Mouse (Mus musculus) heart, adult 11 months (tissue): ENCODE measurements around the gene Ube2j1.

ENCODE experiments used
- DNase-seq: peaks from one replicate; pipeline ENCODE4 v3.0.0; 2022

The Ube2j1 gene

GRCm38 (mm10) chr4:33018361-33018999 lies 12.7 kb upstream of the Ube2j1 start:
- DNase-seq, result peak; percentile 96

- DNase-seq, result peak; percentile 73
Observed at GRCm38 (mm10) chr4:33024420-33024819, 6.8 kb upstream of the Ube2j1 start.

DNA sequence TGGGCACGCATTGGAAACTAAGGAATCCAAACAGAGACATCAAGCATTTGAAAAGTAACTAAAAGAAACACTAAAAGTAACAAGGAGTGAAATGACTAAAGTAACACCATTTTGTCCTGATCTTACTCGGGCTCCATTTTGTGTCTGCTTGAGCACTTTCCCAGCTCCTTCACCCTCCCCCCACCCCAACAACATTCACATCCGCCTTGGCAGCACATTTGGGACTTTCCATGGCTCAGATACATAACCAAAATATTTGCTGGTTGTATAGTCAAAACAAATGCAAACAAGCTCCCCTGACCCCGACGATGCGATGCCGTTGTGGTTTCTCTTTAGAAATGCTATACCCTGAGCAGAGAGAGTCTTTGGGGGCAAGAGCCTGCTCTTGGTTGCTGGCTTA lies 2.1 kb upstream of the Ube2j1 start:
- peak; percentile 71 for DNase-seq

- peak; percentile 90 for DNase-seq
Observed at GRCm38 (mm10) chr4:33030264-33031194, 687 bp upstream of the Ube2j1 start.

GRCm38 (mm10) chr4:33032045-33032444 lies 829 bp downstream of the Ube2j1 start:
- DNase-seq, result no peak

GRCm38 (mm10) chr4:33033515-33033914 lies 2.3 kb downstream of the Ube2j1 start:
- DNase-seq, result no peak

DNA sequence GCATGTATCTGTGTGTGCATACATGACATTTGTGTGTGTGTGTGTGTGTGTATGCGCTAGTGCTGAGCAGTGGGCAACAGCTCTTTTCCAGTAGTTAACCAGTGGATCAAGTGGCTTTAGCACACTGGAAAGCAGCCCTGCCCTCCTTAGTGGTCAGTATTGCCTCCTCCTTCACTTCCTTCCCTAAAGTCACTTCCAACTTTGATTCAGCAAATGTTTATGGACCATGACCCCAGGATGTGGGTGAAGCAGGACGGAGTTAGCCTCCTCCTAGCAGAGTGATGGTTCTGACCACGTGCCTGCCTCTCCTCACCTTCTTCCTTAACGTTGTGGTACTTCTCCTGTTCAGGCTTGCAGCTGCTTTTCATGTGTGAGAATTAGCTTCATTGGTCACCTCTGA lies 8.6 kb downstream of the Ube2j1 start:
- peak; percentile 85 for DNase-seq

DNA sequence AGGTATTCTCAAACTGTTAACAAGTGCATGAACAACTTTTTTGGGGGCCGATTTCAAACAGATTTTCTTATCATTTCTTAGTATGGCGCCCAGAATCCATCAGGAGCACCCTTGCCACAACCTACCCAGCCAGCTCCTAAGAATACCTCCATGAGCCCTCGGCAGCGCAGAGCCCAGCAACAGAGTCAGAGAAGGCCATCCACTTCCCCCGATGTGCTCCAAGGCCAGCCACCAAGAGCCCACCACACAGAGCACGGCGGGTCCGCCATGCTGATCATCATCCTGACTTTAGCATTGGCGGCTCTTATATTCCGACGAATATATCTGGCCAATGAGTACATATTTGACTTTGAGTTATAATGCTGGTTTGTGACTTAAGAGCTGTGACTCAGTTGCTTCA lies 18.4 kb downstream of the Ube2j1 start:
- DNase-seq, result peak; percentile 86

- DNase-seq, result no peak
Observed at GRCm38 (mm10) chr4:33052055-33052454, 20.8 kb downstream of the Ube2j1 start.

GRCm38 (mm10) chr4:33052650-33053049 lies 21.4 kb downstream of the Ube2j1 start:
- no peak for DNase-seq

- DNase-seq, result peak; percentile 63
Observed at GRCm38 (mm10) chr4:33054426-33054825, 23.2 kb downstream of the Ube2j1 start.

DNA sequence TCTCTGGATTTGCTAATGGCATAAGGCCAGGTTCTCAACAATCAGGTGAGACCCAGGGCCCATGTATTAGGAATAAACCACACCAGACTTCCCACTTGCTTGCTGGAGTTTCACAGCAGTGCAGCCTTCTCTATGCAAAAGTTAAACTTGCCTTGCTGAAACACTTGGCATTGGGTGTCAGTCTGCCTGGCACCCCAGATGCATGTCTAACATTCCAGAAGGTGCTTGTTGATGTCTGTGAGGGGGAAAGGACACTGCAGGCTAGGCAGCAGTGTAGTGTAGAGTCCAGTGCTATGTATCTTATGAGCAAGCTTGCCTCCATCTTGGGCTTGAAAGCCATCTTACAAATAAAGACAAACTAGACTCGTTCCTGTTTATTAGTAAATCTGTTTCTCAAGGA lies 25.1 kb downstream of the Ube2j1 start:
- no peak for DNase-seq

DNA sequence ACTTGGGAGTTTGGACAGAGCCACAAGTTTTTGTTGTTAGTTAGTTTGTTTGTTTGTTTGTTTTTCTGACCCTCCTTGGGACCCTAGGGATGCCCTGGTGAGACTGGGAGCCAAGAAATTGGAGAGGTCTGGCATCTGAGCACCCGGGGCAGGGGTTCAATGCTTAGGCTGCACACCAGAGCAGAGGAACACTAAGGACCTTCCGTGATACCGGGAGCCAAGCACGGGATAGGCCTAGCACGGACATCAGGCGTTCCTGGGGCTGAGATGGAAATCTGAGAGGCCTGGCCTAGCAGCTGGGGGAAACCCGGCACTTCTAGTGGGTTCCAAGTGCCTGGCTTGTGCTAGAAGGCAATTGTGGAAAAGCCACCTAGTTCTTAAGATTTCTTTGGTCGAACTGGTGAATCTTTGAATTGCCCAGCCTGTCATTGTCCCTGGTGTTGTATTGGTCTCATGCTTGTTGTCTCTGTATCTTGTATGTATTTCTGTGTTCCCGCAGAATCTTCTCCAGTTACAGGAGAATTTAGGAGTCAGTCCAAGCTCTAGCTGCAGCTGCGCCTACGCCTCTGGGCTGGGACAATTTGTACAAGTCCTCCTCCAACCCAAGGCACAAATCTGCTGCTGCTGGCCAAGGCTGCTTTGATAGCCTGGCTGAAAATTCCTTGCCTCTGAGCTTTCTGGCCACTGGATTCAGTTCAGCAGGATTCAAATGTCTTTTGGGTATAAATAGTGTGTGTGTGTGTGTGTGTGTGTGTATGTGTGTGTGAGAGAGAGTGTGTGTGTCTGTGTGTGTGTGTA lies 26.9 kb downstream of the Ube2j1 start:
- peak; percentile 99 for DNase-seq

- peak; percentile 81 for DNase-seq
Observed at GRCm38 (mm10) chr4:33061158-33061557, 29.9 kb downstream of the Ube2j1 start.

GRCm38 (mm10) chr4:33062981-33063380 lies 31.8 kb downstream of the Ube2j1 start, which contains the start of gene Gabrr2:
Gene Gabrr2 (plus strand): TSS chr4:33062999.
- DNase-seq, result peak; percentile 93

- DNase-seq, result peak; percentile 69
Observed at GRCm38 (mm10) chr4:33064986-33065385, 33.8 kb downstream of the Ube2j1 start.

GRCm38 (mm10) chr4:33066223-33066960 lies 35.2 kb downstream of the Ube2j1 start:
- peak; percentile 70 for DNase-seq

DNA sequence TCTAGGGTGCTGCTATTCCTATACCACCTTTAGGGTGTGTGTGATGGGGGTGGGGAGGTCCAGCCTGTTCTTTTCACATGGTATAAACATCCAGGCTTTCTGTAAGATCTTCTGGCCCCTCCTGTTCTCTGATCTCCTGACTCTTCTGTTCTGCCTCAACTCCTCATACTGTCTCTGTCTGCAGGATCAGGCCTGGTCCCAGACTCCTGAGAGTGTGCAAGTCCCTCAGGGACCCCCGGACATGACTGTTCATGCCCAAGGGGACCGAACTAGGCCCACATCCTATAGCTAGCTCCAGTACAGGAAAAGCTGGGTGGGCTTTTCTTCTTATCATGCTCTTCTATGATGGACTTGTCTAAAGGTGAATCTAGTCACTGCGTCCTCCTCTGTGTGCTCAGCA lies 36.1 kb downstream of the Ube2j1 start:
- DNase-seq, result peak; percentile 70

- DNase-seq, result peak; percentile 55
Observed at GRCm38 (mm10) chr4:33067826-33068225, 36.6 kb downstream of the Ube2j1 start.

DNA sequence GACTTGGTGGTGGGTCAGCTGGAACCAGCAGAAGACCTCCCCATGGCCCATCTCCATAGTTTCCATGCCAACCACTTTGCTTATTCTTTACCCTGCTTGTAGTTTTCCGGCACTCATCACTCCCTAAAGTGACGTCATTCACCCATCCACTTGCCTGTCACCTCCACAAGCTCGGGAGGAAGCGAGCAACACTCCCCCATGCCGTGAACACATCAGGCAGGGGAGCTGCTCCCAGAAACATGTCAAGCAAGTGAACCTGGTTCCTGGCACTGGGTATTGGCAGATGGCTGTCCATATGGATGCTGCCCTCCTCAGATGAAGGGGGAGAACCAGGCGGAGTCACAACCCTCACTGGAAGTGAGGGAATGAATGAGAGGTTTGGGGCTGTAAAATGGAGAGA lies 37.7 kb downstream of the Ube2j1 start:
- peak; percentile 84 for DNase-seq

DNA sequence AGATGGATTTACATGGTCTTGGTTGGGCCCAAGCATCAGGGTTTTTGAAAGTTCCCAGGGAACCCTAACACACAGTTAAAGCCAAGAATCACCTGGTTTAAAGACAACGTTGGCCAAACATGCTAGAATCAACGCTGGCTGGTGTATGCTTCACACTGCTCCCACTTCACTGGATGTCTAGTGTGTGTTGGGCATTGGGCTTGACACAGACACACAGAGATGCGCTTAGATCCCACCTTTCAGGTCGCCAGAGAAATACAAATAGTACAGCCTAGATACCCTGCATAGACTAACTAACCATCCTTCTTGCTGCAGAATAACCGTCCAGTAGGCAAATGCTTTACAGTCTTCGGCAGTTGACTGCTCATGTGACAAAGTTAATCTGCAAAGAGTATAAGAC lies 39.1 kb downstream of the Ube2j1 start:
- DNase-seq, result peak; percentile 57

DNA sequence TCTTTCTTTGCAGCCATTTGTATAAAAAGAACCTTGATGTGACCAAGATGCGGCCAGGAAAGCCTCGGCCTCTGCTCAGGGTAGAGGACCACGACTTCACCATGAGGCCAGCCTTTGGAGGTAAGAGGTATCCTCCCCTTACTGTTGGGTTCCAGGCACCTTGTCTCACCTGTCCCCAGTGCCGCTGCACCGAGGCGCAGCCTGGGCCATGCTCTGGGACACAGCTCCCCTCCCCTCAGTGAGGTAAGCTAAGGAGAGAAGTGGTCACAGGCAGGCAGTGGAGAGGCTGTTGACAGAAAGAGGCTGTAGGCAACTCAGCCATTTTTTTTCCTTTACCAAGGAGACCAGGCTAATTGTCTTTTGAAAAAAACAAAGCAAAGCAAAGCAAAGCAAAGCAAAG lies 40.1 kb downstream of the Ube2j1 start:
- DNase-seq, result peak; percentile 63
